Mouse (Mus musculus) liver, adult 2 months (tissue): ENCODE data around the gene Ffar2.

ENCODE experiments used
- CTCF ChIP-seq: fragments of 200-500 bp; IDR thresholded peaks from 2 replicates; pipeline ENCODE4 v1.5.1; 2011; ENCODE audit warnings: low read depth, low read length, control low read depth
- POLR2A ChIP-seq: fragments of 200-500 bp; IDR thresholded peaks from 2 replicates; pipeline ENCODE4 v1.6.1; 2011; ENCODE audit warnings: low read length, control low read depth; ENCODE audit not compliant: insufficient read depth; ENCODE audit errors: extremely low read depth

DNA sequence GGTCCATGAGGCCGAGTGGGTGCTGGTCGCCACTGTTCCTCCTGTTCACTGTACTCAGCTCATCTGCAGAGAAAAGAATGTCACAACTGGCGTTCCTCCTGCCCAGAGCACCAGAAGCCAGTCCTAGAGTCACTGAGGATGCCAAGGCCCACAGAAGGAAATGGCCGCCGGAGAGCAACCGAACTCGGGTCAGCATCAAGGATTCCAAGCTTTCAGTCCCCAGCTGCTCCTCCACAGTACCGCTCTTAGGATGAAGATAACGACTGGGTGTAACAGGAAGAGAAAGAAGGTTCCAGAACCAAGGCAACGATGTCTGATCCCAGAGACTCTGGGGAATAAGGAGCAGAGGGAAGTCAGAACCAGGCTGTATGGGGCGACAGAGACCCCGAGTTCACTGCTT lies 37.9 kb upstream of the Ffar2 start, which contains the start of gene Ffar1:
- TF ChIP-seq POLR2A (no peak), CTCF (no peak)
